Mouse (Mus musculus) CH12F3 (cell line): ENCODE results near the gene Tmem179.

Source experiments
- in situ Hi-C: fragments of 300-500 bp; cut with MboI; formaldehyde crosslinking; loops from 2 replicates; pipeline ENCODE4 v1.14.3; 2020; ENCODE audit warnings: low sequenced_read_pairs

Gene Tmem179

DNA sequence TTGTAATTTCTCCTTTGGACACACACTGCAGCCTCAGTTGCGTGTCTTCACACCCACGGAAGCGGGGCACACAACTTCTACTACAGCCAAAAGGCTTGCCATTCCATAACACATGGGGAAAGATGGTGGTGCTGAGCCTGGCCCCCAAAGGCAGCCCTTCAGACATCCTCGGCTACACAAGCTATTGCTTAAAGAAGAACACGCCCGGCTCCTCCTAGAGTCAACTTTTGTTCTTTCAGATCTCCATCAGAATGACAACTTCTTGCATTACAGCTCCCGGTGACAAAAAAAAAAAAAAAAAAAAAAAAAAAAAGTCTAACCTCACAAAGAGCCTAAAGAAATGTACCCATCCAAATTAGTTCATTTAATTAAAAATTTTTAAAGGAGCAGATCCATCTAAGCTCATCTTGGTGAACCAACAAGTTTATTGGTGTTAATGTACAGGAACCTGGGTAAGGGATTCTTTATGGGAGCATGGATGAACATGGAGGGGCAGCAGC is 23.0 kb upstream of the Tmem179 start:
- in situ Hi-C loops, result no loop called here

- in situ Hi-C loops, result no loop called here
Observed at GRCm38 (mm10) chr12:112538356-112538755, 21.8 kb upstream of the Tmem179 start.

- in situ Hi-C loops, result no loop called here
Observed at GRCm38 (mm10) chr12:112537233-112537632, 20.7 kb upstream of the Tmem179 start.

- in situ Hi-C loops, result no loop called here
Observed at GRCm38 (mm10) chr12:112533758-112534157, 17.2 kb upstream of the Tmem179 start.

DNA sequence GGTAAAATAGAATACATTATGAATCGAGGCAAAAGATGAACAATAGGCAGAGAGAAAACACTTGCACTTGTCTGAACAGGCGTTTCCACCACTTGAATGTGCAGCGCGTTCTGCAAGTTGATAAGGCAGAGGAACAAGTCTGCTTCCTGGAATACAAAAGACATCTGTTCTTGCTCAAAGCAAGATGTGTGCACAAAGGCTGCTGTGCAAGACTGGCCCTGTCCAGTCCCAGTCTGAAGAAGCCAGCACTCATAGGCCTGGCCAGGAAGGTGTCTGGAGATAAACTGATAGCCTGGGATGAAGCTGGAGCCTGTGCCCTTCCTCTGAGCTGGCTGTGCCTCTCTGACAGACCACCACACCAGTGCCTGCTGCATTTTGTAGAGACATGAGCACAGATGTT is 1.6 kb upstream of the Tmem179 start:
- in situ Hi-C loops, result no loop called here

DNA sequence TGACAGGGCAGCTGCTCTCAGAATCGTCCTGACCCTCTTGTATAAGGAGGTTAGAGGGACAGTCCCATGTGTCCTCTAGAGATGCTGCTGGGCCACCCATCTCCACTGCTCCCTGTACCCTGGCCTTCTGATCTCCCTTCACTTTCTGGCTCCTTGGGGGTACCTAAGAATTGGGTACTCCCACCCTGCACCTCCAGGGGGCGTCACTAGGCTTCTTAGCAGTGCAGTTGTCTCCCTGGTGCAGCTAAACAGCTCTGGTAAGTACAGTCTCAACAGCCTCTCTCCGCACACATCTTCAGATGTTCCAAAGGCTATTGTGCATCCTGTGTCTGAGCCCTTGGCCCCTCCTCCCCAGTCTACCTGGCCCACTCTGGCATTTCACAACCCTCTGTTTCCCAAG is 1.6 kb downstream of the Tmem179 start:
- in situ Hi-C loops, result no loop called here

DNA sequence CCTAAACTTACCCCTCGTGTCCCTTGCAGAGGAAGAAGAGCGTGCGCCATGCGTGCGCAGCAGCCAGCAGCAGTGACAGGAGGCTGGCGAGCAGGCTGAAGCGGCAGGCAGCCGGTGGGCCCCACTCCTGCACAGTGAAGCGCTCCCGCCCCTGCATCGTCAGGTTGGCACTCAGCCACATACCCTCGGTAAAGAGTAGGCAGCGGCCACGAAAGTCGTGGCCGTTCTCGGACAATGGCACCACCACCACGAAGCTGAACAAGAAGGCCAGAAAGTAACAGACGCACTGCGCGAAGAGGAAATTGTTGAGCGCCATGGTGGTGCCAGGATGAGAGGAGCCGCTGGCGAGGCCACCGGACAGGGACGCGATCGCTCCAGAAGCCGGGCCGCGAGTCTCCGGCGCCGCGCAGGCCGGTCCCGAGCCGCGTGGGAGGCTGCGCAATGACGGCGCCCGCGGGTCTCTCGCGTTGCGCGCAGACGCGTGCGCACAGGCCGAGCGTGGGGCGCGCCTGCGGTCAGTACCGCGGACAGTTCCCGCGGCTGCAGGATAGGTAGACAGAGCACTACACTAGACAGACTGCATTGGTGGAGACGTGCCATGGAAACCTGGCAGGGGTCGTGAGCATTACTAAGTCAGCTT is 5.7 kb downstream of the Tmem179 start:
- in situ Hi-C loops, result no loop called here

- in situ Hi-C loops, result no loop called here
Observed at GRCm38 (mm10) chr12:112510365-112510732, 6.2 kb downstream of the Tmem179 start.

DNA sequence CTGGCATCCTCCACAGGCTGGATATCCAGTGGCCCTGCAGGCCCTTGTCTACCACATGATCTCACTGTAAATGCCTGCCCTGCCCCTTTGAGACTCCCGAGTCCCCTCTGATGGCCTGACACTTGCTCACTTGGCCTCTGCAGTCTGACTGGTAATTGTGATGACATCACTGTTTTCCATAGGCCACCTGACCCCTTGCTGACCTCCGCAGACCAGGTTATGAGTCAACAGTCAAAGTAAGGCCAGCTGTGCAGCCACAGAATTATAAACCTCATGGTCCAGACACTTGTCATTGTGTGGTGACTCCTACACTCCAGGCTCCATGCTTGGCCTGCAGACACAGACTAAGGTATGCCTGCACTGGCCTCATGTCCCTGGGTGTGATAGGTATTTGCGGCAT is 8.6 kb downstream of the Tmem179 start:
- in situ Hi-C loops, result no loop called here

DNA sequence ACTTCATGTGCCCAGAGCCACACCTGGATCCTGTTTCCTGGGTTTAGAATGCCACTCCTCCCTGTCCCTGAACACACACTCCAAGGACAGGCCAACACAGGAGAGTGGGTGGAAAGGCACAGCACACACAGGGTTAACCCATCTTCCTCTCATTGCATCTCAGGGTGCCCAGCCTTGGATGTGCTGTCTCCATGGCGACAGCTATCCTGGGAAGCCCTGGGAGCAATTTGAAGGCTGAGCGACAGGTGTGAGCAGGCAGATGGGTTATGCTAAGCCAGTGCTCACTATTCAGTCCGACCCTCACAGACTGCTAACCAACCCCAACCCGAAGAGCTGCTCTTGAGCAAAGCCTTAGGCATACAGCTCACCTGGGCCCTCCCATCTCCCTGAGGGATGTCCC is 9.3 kb downstream of the Tmem179 start:
- in situ Hi-C loops, result no loop called here

- in situ Hi-C loops, result no loop called here
Observed at GRCm38 (mm10) chr12:112506267-112506666, 10.3 kb downstream of the Tmem179 start.

DNA sequence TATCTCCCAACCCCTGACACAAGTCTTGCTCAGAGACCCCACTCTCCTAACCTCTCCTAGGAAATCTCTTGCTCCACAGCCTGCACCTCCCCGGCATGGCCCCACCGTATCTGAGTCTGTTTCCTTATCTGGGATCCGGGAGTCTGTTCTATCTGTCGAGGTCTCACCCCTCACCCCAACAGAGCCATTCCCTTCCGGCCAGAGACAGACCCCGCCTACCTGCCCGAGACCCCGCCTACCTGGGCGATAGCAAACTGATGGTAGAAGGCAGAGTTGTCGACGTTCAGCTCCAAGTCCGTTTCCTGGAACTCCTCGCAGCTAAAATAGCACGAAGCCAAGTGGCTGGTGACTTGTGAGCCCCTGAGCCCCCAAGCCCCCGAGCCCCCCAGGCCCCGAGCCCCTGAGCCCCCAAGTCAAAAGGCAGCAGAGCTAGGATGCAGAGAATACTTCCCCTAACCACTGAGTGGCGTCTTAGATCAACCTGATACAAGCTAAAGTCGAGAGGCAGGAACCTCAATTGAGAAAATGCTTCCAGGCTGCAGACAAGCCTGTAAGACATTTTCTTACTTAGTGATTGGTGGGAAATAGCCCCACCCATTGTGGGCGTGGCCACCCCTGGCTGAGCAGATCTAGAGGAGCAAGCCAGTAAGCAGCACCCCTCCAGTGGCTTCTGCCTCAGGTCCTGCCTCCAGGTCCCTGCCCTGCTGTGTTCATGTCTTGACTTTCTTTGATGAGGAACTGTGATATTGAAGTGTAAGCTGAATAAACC is 13.4 kb downstream of the Tmem179 start:
- in situ Hi-C loops, result no loop called here

GRCm38 (mm10) chr12:112498683-112499082 is 17.9 kb downstream of the Tmem179 start:
- in situ Hi-C loops, result no loop called here

DNA sequence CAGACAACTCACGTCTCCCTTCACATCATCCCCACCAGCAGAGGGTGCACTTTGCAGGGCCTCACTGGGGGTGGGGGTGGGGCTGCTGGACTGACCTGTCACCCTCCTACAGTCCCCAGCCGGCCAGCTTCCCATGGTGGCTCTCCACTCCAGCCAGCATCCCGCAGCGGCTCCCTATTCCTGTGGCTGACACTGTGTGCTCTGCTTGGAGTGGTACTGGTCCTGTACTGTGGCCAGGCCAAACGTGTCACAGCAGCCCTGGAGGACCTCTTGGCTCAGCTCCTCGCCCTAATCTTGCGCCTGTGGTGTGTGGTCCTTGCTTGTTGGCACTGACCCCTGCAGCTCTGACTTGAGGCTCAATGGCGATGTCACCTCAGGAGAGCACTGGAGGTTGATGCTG is 18.8 kb downstream of the Tmem179 start:
- in situ Hi-C loops, result no loop called here

GRCm38 (mm10) chr12:112496136-112496535 is 20.4 kb downstream of the Tmem179 start:
- in situ Hi-C loops, result no loop called here

DNA sequence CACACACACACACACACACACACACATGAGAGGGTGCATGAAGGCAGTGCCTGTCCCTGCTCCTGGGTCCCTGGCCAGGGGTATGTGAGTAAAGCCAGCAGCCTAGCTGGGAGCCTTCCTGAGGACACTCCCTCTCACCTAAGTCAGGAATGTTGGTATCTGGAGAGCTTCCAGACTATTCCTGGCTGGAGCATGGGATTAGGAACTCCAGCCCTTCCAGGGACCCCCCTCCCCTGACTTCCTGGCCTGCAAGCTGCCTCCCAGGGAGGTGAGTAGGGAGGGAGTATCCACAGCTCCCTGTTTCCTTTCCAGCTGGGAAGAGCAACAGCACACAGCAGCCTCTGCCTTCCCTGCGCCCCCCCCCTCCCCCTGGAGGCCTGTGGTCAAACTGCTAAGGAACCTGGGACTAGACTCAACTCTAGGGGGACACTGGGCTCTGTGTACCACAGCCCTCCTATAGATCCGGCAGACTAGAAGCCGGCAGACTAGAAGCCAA is 26.1 kb downstream of the Tmem179 start:
- in situ Hi-C loops, result no loop called here

DNA sequence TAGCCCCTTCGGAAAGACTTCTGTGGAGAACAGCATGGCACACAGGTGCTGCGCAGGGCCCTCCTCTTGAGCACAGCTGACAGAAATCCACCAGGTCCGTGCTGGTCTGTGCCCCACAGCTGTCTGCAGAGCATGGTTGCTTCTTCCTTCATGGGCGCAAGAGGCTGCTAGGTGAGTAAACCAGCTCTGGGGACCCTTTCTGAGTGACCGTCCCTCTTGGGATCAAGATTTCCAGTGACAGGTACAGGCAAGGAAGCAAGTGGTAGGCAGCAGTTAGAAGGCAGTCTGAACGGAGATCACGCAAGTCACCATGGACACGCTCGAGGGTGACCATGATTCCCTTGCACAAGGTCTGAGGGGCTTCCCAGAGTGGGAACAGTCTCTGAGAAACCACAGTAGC is 27.0 kb downstream of the Tmem179 start:
- in situ Hi-C loops, result no loop called here

DNA sequence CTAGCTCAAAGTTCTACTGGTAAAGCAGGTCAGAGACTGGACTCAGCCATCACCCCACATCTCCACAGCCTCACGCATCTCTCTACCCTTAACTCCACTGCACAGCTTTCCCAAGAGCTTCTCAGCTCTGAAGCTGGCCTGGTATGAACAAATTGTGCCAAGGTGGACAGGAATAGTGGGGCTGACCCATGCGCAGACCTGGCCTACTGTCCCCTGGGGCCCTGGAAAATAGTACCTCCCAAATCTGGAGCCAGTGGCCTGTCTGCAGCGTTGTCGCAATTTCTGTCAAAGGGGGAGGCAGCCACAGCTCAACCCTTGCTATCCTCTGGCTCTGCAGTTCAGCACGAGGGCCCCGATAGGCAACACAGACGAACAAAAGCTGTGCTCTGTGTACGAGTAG is 27.4 kb downstream of the Tmem179 start, which contains the start of gene A530016L24Rik:
Gene A530016L24Rik, plus strand, starts transcription at position 315 of the 400 bp plus-strand sequence.
- in situ Hi-C loops, result no loop called here

DNA sequence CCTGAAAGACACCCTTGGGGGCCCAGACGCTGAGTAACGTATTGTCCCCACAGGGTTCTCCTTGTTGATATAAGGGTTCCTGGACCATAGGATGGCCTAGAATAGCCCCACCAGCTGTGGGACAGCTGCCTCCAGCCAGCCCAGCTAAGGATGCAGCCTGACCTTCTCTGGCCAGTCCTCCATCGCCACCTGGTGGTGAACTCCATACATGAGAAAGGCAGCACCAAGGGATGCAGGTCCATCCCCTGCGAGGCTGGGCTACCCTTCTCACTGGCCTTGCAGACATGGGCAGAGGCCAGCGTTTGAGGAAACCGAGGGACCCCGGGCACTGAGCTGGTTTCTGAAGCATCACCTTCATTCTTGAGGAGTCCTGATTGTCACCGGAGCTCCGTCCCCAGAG is 42.8 kb downstream of the Tmem179 start:
- in situ Hi-C loops, result no loop called here

- in situ Hi-C loops, result no loop called here
Observed at GRCm38 (mm10) chr12:112470216-112470615, 46.3 kb downstream of the Tmem179 start.

DNA sequence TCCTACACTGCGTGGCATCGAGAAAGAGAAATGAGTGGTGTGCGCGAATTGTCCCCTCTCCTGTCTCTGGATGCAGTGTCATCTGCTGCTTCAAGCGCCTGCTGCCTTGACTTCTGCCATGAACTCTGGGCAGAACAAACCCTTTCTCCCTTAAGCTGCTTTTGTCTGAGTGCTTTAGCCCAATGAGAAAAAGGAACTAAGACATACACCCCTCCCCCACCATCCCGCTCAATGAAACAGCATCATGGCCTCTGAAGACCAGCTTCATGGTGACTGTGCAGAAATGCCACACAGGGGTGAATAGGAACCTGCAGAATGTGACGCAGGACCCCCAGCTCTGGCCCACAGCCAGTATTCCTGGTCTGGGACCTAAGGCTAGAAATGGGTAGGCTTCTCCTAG is 47.2 kb downstream of the Tmem179 start:
- in situ Hi-C loops, result no loop called here

GRCm38 (mm10) chr12:112467387-112467786 is 49.2 kb downstream of the Tmem179 start:
- in situ Hi-C loops, result no loop called here
